Mouse (Mus musculus): ENCODE data around the gene Cadm1. TPM values are rescaled to one million over a fixed set of nuclear protein-coding genes. Genes with fewer than 3 reads are reported as not detected.

Cadm1 gene
- total RNA-seq, 2 experiments from 2014 or later = 230 to 269 TPM

GRCm38 (mm10) chr9:47688297-47688696, 158.3 kb downstream of the Cadm1 start:
- TF ChIP-seq CTCF (IDR thresholded peaks at IDR 0.05) = no peak
- no peak for DNase-seq (ENCODE audit: extremely low spot score in 1 of 2, low spot score in 2 of 2)
- intact Hi-C loops (cut with DNase I) = no loop called here
- H3K4me3 ChIP-seq = no peak overlapping the region
- H3K27ac ChIP-seq = no peak overlapping the region

- DNase-seq (ENCODE audit: extremely low spot score in 1 of 2, low spot score in 2 of 2) = no peak
- TF ChIP-seq CTCF (IDR thresholded peaks at IDR 0.05) = no peak
- intact Hi-C loops (cut with DNase I) = loop anchor here (10.0 kb wide), 1 partner anchor 248 kb away; no protein-coding TSS in a partner anchor
- H3K4me3 ChIP-seq = no peak overlapping the region
- H3K27ac ChIP-seq = no peak overlapping the region
These were observed 162.9 kb downstream of the Cadm1 start for GRCm38 (mm10) chr9:47692911-47693310.

GRCm38 (mm10) chr9:47699026-47699425, 169.1 kb downstream of the Cadm1 start:
- TF ChIP-seq CTCF (IDR thresholded peaks at IDR 0.05) = peak; percentile 96
- no peak overlapping the region for H3K4me3 ChIP-seq
- intact Hi-C loops (cut with DNase I) = loop anchor here (2.0 to 10.0 kb wide), 3 partner anchors 112 to 254 kb away; partner anchors contain the start of gene Cadm1

GRCm38 (mm10) chr9:47700021-47700420, 170.0 kb downstream of the Cadm1 start:
- TF ChIP-seq CTCF (IDR thresholded peaks at IDR 0.05) = no peak
- Histone ChIP-seq H3K4me3 (no peak overlapping the region), H3K27ac (no peak overlapping the region)
- intact Hi-C loops (cut with DNase I) = loop anchor here (10.0 kb wide), 1 partner anchor 1345 kb away; no protein-coding TSS in a partner anchor
- no peak for DNase-seq (ENCODE audit: extremely low spot score in 1 of 2, low spot score in 2 of 2)

More at GRCm38 (mm10) chr9:47699026-47699425, 169.1 kb downstream of the Cadm1 start:
- peak; percentile 57 to 71 for DNase-seq (ENCODE audit: extremely low spot score in 1 of 2, low spot score in 2 of 2)
- H3K27ac ChIP-seq = no peak overlapping the region

GRCm38 (mm10) chr9:47703026-47703876, 173.3 kb downstream of the Cadm1 start:
- TF ChIP-seq CTCF (IDR thresholded peaks at IDR 0.05) = no peak
- no peak overlapping the region for H3K27ac ChIP-seq
- intact Hi-C loops (cut with DNase I) = loop anchor here (10.0 kb wide), 1 partner anchor 1348 kb away; no protein-coding TSS in a partner anchor
- H3K4me3 ChIP-seq = no peak overlapping the region
- no peak for DNase-seq (ENCODE audit: extremely low spot score in 1 of 2, low spot score in 2 of 2)

- TF ChIP-seq CTCF (IDR thresholded peaks at IDR 0.05) = no peak
- no peak for DNase-seq (ENCODE audit: extremely low spot score in 1 of 2, low spot score in 2 of 2)
- Histone ChIP-seq H3K4me3 (no peak overlapping the region), H3K27ac (peak overlapping the region; percentile 55; the same call in 1 of the 2 replicates)
- intact Hi-C loops (cut with DNase I) = loop anchor here (5.0 to 10.0 kb wide), 3 partner anchors 579 to 1352 kb away; no protein-coding TSS in a partner anchor
These were observed 176.4 kb downstream of the Cadm1 start for GRCm38 (mm10) chr9:47706341-47706740.

- Histone ChIP-seq H3K4me3 (0 out of 2 replicates have a peak overlapping the region, but pooled peaks have one; percentile 1), H3K27ac (peak overlapping the region; percentile 78)
- no peak for TF ChIP-seq CTCF (IDR thresholded peaks at IDR 0.05)
- no peak for DNase-seq (ENCODE audit: extremely low spot score in 1 of 2, low spot score in 2 of 2)
- intact Hi-C loops (cut with DNase I) = loop anchor here (5.0 to 10.0 kb wide), 3 partner anchors 580 to 1353 kb away; no protein-coding TSS in a partner anchor
These were observed 177.4 kb downstream of the Cadm1 start for GRCm38 (mm10) chr9:47707326-47707725.

- intact Hi-C loops (cut with DNase I) = loop anchor here (2.0 to 10.0 kb wide), 4 partner anchors 177 to 1353 kb away; partner anchors contain the start of gene Cadm1
- Histone ChIP-seq H3K4me3 (no peak overlapping the region), H3K27ac (peak overlapping the region; percentile 78)
- TF ChIP-seq CTCF (IDR thresholded peaks at IDR 0.05) = peak; percentile 97
- peak; percentile 77 to 81 for DNase-seq (ENCODE audit: extremely low spot score in 1 of 2, low spot score in 2 of 2)
These were observed 178.3 kb downstream of the Cadm1 start for GRCm38 (mm10) chr9:47708299-47708698.

GRCm38 (mm10) chr9:47710946-47711345, 181.0 kb downstream of the Cadm1 start:
- intact Hi-C loops (cut with DNase I) = no loop called here
- no peak for DNase-seq (ENCODE audit: extremely low spot score in 1 of 2, low spot score in 2 of 2)
- no peak for TF ChIP-seq CTCF (IDR thresholded peaks at IDR 0.05)
- Histone ChIP-seq H3K27ac (no peak overlapping the region), H3K4me3 (no peak overlapping the region)

- Histone ChIP-seq H3K27ac (no peak overlapping the region), H3K4me3 (no peak overlapping the region)
- DNase-seq (ENCODE audit: extremely low spot score in 1 of 2, low spot score in 2 of 2) = no peak
- intact Hi-C loops (cut with DNase I) = no loop called here
- no peak for TF ChIP-seq CTCF (IDR thresholded peaks at IDR 0.05)
These were observed 184.6 kb downstream of the Cadm1 start for GRCm38 (mm10) chr9:47714541-47714940.

GRCm38 (mm10) chr9:47715415-47715814, 185.4 kb downstream of the Cadm1 start:
- no peak overlapping the region for H3K27ac ChIP-seq
- intact Hi-C loops (cut with DNase I) = loop anchor here (5.0 kb wide), 2 partner anchors 42 to 357 kb away; no protein-coding TSS in a partner anchor
- TF ChIP-seq CTCF (IDR thresholded peaks at IDR 0.05) = no peak
- H3K4me3 ChIP-seq = no peak overlapping the region
- no peak for DNase-seq (ENCODE audit: extremely low spot score in 1 of 2, low spot score in 2 of 2)

GRCm38 (mm10) chr9:47716883-47717282, 186.9 kb downstream of the Cadm1 start:
- intact Hi-C loops (cut with DNase I) = loop anchor here (5.0 kb wide), 2 partner anchors 40 to 355 kb away; no protein-coding TSS in a partner anchor
- no peak; the same call in 1 of the 2 replicates for TF ChIP-seq CTCF (IDR thresholded peaks at IDR 0.05)
- no peak for DNase-seq (ENCODE audit: extremely low spot score in 1 of 2, low spot score in 2 of 2)
- Histone ChIP-seq H3K4me3 (no peak overlapping the region), H3K27ac (no peak overlapping the region)

All from left cerebral cortex, adult 2 months (tissue).